Mouse (Mus musculus): Measurements from ENCODE around the gene Kif27.
A peak's percentile ranks its signal among the peaks of the same experiment; 100 is the strongest.

The Kif27 gene

DNA sequence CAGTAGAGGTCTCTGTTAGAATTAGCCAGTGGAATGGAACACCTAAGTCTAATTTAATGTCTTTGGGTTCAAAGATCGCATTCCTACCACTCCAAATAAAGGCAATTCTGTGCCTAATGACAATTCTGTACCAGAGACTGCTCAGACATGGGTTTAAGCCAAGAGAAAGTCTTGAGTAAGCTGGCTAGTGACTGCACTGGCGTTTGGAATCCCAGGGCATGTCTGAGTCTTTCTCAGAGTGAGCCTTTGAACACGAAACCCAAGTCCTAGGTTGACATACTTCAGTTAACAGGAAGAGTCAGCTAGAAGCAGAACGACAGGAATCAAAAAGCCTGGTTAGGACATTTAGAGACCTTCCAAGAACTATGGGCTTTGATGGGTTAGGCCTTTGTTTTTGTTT, 75.5 kb downstream of the Kif27 start:
- DNase-seq (ENCODE audit: extremely low read depth, insufficient read length, low spot score), result no peak

DNA sequence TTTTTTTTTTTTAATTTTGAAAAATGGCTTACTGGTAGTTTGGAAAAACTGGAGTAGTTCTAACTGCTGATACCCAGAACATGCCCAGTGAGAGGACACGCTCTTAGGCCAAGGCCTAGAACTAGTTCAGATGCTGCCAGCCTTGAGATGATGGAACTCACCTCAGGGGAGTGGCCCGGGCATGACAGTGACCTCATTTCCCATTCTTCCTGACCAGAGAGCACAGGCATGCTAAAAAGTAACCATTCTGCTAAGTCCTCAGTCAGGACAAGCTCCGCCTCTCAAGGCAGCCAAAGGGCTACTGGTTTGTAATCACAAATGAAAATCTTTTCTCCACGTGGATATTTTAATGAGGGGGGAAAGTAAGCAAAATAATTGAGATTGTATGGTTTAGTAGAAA, 77.0 kb downstream of the Kif27 start:
- DNase-seq (ENCODE audit: extremely low read depth, insufficient read length, low spot score), result no peak

DNA sequence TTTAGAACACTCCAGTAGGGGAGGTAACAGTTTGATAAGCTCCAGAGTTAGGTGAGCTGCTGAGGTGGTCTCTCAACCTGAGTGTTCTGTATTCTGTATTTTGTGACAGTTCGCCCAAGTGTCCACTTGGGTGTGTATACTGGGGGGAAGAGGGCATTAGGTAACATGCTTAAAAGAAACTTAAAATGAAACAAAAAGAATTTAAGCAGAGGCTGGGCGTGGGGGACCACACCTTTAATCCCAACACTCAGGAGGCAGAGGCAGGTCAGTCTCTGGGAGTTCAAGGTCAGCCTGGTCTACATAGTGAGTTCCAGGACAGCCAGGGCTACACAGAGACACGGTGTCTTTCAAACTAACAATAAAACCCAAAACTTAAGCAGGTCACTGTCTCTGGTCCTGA, 78.4 kb downstream of the Kif27 start:
- DNase-seq (ENCODE audit: extremely low read depth, insufficient read length, low spot score), result no peak

DNA sequence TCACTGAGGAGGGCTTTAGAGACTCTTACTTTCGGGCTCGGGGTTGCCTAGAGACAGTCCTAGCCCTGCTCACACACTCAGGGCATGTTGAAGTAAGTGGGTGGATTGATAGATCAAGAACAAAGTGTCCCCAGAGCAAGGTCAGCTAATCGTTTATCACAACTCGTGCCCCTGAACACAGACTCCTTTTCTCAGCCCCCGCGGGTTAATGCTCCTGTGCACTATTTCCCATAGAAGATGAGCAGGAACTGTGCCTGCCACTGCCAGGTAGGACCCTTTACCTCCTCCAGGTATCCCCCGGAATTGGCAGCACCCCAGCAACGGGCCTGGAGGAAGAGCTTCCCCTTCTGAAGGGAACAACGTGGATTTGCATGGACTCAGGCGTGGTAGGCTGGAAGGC, 82.7 kb downstream of the Kif27 start:
- no peak for DNase-seq (ENCODE audit: extremely low read depth, insufficient read length, low spot score)

DNA sequence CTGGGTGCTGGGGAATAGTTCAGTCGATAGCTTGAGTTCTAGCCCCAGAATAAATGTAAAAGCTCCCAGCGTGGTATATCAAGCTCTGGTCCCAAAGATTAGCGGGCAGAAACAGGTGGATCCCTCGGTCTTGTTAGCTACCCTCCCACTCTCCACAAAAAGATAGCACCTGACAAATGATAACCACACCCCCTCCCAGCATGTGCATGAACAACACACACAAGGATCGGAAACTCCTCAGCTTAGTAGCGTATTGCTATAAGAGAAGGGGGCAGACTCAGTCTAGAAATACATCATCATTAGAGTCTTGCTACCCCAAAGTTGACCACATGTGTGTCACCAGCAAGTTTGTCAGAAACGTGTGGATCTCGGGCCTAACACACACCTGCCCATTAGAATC, 83.3 kb downstream of the Kif27 start, which contains the start of gene Gkap1:
TSS of gene Gkap1 (minus strand) at position 101 of the 400 bp plus-strand sequence.
- no peak for DNase-seq (ENCODE audit: extremely low read depth, insufficient read length, low spot score)

DNA sequence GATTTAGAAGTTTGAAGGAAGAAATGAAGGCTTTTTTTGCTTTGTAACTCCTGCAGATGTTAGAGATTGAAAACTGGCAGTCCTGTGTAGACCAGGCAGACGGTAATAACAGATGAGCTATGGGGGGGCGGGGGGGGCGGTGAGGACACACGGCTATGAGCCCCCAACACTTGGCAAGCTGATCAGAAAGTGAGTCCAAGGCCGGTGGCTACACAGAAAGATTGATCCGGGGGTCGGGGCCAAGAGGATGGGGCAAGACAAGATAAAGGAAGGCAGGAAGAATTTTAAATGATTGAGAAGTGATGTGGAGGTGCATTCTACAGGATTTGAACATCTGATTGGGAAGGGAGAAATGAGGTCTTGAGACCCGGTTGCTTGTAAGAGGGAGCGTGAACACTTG, 83.8 kb downstream of the Kif27 start:
- no peak for DNase-seq (ENCODE audit: extremely low read depth, insufficient read length, low spot score)

DNA sequence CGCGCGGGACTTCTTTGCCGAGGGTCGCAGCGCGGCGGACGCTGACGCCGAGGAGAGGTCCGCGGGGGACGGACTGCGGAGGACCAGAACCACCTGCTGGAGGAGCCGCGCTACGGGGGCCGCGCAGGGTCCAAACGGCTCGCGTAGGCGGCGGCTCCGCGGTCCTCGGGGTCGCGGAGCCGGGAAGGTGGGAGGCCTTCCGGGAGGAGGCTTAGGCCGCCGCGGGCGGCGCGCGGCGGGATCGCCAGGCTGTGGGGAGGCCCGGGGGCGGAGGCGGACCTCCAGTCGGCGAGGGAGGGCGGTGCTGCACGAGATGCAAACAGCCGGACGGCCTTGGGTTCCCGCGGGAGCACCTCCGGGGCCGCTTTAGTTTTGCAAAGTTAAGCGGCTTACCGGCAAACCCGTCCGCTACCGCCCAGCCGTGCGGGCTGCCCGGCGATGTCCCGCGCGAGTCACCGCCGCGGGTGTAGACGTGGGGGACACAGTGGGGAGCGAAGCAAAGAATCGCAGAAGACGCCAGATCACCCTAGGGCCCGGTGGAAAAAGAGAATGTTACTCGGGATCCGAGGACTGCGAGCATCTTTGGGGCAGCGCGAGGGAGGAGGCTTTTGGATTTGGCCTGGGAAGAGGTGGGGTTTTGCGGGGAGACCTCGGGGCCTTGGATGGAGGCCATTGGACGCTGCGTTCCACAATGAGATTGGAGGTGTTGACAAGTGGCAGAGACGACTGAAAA, 84.5 kb downstream of the Kif27 start:
- DNase-seq (ENCODE audit: extremely low read depth, insufficient read length, low spot score), result peak; percentile 84

DNA sequence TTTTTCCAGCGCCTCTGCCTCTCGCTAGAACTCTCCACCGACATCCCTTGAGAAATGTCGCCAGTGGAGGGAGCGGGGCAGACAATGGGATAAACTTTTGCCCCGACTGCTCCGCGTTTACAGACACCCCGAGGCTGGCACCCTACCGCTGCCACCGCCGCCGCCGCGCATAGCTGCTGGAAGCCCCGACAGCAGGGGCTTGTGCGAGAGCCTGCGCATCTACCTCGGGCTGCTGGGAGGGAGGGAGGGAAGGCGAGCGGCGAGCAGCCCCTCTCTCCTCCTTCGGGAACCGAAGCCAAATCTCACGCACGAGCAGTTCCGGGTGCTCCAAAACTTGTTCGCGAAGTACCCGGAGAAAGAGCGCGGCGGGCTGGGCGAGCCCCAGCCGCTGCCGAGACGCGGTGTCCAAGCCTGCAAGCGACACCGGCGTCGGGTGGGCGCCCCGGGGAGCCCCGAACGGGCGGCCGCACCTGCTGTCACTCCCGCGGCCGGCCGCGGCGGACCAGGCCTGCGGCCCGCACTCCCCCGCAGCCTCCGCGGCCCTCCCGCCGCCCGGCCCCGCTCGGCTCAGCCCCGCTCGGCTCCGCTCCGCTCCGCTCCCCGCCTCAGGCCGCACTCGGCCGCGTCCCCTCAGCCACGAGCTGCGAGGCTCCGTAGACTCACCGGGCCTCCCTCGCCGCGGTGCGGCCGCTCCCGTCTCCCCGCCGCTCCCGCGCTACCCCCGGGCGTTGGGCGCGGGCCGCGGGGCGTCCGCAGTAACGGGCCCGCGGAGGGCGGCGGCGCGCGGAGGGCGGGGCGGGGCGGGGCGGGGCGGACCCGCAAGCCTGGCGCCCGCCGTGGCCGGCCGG, 85.3 kb downstream of the Kif27 start:
- peak; percentile 34 for DNase-seq (ENCODE audit: extremely low read depth, insufficient read length, low spot score)

DNA sequence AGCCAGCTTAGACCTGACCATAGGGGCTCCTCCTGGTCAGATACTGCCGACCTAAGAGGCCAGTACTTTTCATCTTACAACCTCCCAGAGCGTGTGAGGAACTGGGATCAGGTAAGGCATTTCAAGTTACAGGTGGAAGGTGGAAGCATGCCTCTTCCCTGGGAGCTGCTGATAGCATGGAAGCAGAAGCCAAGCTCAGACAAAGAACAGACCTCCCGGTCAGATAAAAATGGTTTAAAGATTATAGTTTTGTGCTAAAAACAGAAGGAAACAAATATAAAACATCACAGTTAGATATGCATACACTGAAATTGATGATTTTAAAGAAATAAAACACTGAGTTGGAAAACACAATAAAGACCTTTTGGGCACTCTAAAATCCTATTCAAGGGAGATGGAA, 92.1 kb downstream of the Kif27 start:
- no peak for DNase-seq (ENCODE audit: extremely low read depth, insufficient read length, low spot score)

DNA sequence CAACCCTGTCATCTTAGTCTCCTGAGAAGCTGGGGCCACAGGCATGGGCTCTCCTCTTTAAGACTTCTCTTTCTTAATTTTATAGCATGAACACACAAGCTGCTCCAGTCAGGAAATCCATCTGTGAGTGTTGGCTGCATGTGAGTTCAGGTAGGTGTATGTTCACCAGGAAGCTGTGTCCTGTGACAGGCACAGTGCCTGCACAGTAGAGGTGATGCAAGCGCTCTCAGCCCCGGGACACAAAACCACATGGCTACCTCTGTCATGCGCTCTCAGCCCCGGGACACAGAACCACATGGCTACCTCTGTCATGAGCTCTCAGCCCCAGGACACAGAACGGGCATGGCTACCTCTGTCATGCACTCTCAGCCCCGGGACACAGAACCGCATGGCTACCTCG, 95.4 kb downstream of the Kif27 start:
- no peak for DNase-seq (ENCODE audit: extremely low read depth, insufficient read length, low spot score)

DNA sequence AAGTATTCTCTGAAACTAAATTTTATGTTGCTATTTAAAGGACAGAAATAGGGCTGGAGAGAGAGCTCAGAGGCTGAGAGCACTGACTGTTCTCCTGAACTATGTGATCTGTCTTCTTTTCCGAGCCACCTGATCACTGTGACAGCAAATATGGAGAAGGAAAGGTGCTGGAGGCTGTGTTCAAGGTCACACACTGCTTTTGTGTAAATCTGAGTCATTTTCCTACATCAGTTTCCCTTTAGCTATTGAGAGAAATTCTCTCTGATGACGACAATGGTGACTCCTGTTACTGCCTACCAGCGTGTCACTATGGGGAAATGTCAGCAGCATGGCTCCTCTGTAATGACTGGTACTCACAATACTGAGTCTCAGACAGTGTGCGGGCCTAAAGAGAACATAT, 97.2 kb downstream of the Kif27 start:
- DNase-seq (ENCODE audit: extremely low read depth, insufficient read length, low spot score), result no peak

DNA sequence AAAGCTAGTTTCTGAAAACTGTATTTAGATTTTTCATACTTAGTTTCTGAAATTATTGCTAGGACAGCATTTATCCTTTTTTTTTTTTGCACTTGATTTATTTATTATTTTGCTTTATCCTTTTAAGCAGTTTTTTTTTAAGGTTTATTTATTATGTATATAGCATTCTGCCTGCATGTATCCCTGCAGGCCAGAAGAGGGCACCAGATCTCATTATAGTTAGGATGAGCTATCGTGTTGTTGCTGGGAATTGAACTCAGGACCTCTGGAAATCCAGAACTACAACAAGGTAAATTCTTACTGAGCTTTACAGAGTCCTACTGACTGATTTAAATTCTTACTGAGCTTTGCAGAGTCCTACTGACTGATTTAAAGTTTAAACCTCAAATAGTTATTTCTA, 105.7 kb downstream of the Kif27 start:
- DNase-seq (ENCODE audit: extremely low read depth, insufficient read length, low spot score), result no peak

DNA sequence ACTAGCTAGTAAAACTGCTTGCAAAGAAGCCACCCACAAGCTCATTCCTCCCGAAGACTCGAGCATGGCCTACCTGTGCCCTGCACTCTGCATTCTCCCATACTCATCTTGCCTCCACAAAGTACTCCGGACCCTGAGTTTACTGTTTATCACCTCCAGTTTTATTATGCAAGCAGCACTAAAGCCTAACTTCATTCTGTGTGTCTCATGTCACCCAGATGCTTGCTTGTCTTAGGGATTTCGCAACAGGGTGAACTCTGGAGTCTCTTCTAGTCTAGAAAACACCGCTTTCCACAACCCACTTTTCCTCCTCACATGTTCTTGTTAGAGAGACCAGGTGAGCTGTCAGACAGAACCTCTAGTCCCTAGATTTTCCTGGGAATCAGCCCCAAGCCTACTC, 110.0 kb downstream of the Kif27 start:
- DNase-seq (ENCODE audit: extremely low read depth, insufficient read length, low spot score), result no peak

Measured in 3134 (cell line).